Mouse (Mus musculus) left cerebral cortex, adult 11 months (tissue): ENCODE results near the gene Hsd11b1.
A peak's percentile ranks its signal among the peaks of the same experiment; 100 is the strongest.
"Not testable (repeated sequence)": the region's sequence is repeated elsewhere in the genome, so short reads cannot be mapped to it uniquely, and the experiment has no call there.

ENCODE experiments used
- DNase-seq: peaks from one replicate; pipeline ENCODE4 v3.0.0; 2022; ENCODE audit warnings: low spot score

Hsd11b1 gene

DNA sequence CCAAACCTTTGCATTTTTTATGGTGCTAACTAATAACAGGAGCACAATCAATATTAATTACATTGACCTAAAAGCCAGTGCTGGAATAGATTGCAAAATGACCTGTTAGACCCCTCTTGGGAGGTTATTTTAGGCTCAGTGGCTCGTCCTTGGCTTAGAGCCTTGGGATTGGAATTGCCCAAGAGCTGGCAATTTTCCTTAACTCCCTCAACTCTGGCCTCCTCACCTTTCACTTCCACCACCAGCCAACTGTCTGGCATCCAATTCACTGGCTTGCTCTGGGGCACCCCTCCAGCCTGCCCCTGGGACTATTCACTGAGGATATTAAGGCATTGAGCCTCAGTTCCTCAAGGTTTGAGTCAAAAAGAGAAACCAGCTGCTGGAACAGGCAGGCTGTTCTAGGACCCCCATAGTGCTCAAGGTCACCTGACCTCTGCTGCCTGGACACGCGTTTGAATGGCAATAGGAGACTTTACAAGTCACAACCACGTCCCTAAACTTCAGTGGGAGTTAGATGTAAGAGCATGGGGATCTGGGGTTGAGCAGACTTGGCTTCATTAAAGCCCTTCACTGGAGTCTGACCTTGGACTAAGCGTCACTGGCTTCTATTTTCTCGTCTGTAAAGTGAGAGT lies 14.7 kb upstream of the Hsd11b1 start:
- DNase-seq = no peak

DNA sequence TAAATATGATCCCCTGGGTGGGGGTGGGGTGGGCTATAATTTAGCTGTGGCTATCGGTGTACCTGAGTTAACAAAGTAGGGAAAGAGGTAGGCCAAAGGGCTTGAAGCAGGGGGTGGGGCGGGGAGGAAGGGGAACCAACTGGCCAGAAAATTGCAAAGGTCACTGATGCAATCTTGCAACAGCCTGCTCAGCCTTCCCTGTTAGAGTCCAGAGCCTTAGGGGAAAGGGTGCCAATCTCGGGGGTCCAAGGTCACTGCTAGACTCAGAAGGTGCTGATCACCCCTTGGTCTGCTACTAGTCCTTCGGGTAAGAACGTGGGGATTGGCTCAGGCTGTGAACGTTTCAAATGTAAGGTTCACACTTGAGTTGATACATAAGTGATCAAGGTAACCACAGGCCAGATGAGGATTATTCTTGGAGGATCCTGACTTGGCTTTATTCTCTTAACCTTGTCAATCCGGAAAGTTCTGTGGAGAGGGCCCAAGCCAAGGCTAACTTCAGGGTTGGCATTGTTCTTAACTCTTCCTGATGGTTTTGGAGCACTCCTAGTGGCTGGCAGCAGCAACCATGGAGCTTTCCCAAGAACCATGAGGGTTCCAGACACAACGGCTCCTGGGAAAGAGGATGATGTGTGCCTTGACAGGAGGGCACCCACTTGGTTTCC lies 10.7 kb upstream of the Hsd11b1 start:
- no peak for DNase-seq

DNA sequence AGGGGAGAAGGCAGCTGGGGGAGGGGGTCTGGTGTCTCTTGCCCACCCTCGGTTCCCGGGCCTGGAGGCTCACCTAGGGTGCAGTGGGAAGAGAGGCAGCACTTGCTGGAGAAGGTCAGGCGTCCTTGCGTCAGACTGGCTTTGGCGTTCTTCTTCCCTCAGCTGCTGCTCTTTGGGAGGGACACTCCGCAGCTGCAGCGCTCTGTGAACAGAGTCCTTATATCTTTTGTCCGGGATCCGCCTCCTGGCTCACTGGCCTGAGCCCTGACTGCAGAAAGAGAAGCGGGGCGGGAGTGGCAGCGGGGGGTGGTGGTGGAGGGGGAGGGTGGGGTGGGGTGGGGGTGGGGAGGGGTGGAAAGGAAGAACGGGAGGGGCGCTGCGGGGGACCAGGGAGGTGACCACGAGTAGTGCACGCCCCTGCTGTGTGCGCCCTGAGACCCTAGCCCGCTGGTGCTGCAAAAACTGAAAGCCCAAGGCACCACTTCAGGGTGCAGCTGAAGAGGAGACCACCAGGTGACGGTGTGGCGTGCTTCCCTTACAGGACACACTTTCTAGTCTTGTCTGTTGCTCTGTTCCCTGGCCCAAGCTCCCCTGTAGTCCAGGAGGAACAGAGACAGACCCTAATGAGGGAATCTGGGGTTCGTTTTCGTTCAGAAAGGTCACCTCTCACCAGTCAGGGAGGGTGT lies 9.2 kb upstream of the Hsd11b1 start, which contains the start of gene G0s2:
TSS of gene G0s2 (minus strand) at position 302 of the 686 bp plus-strand sequence.
- DNase-seq = peak; percentile 58

DNA sequence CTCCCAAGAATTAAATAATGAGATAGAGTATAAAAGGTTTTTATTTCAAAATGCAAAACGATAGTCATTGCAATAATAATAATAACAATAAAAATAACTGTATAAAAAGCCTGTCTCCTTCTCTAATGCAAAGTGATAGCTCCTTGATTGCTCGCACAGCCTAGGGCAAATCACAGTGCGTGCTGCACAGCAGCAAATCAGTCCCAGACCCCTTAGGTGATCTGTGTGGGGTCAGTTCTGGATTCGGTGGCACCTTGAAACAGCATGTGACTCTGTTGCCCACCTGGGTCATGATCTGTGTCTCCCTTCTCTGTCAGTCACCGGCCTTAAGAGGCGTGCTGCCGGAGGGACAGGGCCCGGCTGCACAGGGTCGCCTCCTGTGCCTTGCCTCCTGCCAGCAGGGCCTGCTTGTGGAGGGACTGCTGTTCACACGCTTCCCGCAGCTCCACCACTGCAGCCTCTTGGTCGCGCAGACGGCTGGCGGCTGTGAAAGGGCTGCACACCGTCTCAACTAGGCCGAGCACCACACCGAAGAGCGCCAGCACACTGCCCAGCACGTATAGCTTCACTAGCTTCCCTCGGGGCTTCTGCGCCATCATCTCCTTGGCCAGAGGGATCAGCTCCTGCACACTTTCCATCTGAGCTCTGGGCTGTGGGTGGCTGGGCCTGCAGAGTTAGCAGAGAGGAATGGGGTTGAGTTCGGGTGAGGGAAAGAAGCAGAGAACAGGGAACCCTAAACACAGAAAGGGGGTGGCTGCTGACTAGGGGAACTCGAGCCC lies 8.5 kb upstream of the Hsd11b1 start:
- no peak for DNase-seq

DNA sequence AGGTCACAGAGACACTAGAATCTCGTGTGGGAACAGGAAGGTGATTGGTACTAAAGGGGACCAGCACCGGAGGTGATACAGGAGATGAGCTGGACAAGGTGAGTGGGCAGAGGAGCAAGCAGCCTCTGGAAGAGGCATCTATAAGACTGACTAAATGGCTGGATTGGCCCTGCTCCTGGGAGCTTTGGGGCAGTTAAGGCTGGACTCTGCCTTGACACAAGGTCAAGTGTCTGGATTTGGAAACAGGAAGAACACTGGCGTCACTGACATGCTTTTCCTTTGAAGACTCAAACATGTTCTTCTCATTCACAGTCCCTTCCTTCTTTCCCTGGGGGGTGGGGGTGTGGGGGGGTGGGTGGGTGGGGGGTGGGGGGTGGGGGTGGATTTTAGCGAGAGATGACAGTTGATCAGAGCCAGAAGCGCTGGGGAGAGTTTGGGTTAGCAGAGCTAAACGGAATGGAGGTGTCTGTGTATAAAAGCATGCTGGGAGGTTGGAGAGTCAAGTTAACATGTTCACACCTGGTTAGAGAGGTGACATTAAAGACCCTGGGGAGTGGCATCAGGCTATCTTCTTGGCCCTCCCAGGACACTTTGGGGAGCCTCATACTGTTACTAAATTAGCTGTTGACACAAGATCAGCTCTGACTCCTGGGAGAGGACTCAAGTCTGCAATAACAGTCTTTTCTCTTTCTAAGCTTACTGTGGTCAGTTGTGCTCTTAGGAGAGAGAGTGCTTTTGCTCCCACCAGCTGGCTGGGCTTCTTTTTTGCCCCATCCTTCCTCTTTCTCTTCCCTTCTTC lies 7.3 kb upstream of the Hsd11b1 start:
- no peak for DNase-seq

DNA sequence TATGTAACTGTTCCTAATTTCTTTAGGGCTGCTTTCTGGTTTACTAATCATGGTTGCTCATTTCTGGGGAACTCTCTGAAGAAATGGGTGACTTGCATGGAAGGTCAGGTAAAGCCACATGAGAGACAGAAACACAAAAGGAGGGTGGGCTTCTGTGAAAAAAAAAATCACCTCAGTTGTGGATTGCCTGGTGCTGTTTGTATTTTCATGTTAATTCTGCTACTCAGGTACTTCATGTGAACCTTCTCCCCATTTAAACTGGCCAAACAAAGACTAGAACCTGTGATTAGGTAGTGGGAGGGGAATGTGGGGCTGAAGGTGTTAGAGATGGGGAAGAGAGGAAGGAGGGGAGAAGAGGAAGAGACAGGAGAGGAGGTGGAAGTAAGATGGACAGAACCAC lies 1.9 kb upstream of the Hsd11b1 start:
- DNase-seq = no peak

DNA sequence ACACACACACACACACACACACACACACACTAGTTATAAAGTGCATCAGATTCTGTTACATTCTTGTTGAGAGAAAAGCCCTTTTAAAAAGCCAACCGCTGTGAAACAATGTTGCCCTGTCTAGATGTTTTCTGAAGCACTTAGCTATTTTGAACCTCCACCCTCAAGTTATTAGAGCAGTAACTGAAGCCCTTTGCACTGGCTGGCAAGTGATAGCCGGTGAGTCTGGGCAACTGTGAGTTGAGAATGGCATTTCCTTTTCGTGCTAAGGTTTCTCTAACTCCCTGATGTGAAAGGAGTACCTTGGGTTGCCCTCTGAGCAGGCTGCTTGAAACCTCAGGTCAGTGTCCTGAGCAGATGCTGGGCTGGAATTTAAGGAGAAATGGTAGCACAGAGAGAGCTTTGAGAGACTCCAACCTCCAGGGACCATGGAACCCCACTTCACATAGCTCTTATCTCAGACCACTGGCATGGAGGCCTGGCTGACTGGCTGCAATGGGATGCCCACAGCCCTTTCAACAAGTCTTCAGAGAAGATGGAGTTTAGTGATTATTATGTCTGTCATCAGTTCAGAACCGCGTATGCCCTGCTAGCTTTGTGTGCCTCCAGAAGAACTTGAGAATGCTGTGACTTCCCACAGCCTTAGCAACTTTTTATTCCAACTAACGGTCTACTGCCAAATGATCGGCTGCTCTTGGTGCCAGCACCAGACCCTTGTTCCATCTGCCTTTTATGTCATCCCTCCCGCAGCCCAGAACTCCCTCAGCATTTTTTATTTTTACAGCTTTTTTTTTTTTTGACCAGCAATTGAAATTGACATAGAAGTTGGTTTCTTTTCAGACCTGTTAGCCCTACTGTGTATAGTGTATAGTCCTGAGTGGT lies 608 bp downstream of the Hsd11b1 start:
- no peak for DNase-seq

DNA sequence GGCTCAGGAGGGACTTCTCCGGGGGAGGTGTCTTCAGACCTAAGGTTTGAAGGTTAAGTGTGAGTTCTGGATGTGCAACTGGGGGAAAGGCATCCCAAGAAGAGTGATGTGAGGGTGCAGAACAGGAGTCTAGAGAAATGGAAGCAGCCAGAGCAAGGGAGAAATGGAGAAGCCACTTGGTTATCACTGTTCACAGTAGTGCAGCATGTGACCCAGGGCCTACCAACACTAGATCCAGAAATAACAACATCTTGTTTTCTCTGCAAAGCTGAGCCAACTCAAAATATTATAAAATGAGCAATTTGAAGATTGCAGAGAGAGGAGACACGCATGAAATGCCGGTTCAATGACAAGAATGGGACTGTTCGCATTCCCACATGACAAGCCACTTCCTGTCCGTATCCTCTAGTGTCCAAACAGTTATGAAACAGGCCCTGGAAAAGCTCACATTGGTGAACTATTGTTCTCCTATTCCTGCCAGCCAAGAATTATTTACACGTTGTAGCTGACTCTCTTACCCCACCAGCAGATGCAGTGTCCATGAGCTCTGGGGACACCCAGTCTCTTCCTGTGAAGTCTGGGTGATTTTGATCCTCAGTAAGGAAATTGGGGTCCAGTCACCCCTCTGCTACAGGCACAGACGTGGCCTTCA lies 1.9 kb downstream of the Hsd11b1 start:
- DNase-seq = no peak

DNA sequence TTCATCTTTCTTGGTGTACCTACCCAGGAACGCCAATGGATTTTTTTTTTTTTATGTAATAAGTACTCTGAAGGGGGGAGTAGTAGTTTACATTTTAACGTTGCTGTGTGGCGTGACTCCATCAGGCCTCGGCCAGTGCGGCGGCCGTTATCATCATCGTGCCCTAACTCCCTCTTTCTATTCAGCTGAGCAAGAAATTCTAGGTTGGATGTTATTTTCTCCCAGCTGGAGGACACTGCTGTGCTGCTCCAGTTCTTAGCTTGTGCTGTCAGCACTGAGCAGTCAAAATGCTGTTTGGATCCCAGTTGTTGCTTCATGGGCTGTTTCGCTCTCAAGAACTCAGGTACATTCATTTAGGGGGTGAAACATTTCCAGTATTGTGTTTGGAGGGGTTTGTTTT lies 4.3 kb downstream of the Hsd11b1 start:
- DNase-seq = no peak

DNA sequence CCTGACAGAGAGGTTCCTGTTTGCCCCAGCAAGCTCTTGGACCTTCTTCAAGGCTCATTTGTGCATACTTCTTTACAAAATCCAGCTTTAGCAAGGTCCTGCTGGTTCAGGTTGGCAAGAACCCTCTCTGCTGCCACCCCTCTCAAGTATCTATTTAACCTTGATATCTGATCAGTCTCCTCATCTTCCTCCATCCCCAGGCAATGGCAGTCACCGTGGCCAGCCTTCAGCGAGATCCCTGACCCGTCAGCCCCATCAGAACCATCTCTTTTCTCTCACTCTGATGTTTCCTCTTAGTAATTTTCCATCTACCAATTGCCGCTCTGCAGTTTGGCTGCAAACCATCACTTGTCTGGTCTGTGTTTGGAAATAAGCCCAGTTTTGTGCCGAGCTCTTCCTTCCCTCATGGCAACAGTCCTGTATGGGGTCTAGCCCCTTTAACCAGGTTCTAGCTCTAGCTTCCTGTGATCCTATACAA lies 7.2 kb downstream of the Hsd11b1 start:
- no peak for DNase-seq

DNA sequence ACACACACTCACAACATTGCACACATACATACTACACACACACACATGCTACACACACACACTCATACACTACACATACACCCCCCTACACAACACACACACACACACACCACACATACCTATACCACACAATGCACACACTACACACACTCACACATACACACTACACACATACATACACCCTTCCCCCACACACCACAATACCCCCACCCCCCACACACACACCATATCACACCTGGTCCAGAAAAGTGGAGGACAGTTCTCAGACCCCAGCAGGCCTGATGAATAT lies 7.6 kb downstream of the Hsd11b1 start:
- DNase-seq = no peak

DNA sequence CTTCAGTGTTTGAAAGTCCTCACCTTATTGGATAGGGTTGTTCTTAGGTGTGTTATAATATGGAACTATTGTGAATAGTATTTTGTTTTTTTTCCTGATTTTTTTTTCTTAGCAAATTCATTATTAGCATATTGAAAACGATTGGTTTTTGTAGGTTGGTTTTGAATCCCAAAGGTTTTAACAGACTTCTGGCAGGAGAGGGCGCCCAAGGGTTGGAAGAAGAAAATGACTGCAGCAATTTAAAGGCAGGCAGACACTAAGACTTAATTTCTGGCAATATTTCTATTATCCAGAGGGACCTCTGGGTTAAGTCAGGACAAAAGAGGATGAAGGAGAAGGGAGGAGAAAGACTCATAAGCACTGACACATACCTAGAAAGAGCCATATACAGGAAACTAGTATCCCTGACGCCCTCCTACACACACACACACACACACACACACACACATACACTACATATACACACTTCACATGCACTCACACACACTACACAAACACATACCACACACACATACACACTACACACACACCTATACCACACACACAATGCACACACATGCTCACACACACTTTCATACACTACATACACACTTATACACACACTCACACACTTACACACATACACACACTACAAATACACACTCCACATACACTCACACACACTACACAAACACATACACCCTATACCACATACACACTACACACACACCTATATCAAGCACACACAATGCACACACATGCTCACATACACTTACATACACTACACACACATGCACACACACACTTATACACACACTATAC lies 8.2 kb downstream of the Hsd11b1 start:
- DNase-seq = peak; percentile 41

DNA sequence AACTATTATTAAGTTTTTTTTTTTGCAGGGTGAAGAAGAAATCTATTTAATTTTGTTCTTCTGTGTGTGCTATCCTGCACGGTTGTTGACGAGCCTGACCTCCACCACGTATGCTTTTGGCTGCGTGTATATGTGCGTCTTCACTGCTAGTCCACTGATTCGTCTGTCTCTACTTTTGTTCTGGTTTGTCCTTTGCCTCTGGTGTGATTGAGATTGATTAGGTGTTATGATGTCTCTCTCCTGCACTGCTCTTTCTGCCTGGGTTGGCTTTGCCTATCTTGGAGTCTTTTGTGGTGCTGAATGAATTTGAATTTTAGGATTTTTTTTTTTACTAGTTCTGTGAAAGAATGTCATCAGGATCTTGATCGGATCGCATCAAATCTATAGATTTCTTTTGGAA lies 8.8 kb downstream of the Hsd11b1 start:
- no peak for DNase-seq

DNA sequence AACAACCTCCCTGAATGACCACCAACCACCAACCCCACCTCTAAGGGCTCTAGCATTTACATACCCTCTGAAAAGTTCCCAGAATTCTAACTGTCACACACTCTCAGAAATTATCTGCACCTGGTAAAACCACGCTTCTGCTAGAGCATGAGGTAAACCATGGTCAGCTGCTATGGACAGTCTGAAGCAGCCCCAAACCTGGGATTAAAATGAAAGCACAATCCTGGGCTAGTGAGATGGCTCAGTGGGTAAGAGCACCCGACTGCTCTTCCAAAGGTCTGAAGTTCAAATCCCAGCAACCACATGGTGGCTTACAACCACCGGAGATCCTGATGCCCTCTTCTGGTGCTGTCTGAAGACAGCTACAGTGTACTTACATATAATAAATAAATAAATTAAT lies 10.0 kb downstream of the Hsd11b1 start:
- not testable (repeated sequence) for DNase-seq

DNA sequence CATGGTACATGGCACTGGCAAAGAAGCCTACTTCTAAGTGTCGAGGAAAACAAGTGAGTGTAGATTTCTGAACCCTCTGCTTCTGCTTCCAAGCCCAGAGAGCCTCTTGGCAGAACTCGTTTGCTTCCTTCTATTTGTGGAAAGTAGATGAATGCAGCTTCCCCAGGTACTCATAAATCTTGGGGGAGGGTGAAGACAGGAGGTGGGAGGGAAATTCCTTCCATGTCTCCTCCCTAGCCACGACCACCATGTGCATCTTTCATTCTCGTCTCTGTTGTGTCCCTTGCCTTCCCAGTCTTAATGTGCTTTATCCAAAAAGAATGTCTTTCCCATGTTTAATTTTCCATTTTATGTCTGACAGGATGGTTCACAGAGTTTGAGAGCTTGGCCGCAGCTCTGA lies 11.3 kb downstream of the Hsd11b1 start:
- DNase-seq = no peak

DNA sequence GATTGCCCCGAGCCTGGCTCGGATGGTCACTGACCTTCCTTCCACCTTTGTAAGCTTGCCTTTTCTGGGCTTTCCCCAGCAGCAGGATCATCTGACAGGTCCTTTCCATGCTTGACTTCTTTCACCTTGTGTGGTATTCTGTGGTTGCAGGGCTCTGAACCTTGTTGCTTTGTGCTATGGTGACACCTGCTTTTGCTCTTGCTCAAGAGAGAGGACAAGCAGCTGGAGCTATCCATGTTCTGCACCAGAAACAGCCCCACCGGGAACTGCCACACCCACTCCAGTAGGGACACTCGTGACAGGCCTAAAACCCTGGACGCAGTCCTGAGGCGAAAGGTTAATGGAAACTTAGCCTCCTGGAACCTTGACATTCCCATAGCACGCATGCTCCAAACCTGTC lies 12.5 kb downstream of the Hsd11b1 start:
- no peak for DNase-seq

DNA sequence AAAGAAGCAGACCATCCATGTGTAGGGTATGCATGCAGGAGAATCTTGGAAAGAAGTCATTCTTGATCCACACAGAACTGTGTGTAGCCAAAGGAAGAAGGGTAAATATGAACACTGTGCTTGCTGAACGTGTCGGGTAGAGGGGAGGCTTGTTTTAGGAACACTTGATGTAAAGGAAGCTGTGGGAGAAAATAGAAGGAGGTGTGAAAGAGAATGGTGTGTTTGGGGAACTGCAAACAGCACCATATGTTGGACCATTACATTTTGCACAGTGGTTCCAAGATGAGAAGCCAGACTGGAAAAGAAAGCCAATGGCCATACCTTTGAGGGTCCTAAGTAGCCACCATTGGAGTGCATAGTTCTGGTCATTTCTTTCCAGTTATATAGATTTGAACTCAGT lies 13.8 kb downstream of the Hsd11b1 start:
- peak; percentile 21 for DNase-seq

DNA sequence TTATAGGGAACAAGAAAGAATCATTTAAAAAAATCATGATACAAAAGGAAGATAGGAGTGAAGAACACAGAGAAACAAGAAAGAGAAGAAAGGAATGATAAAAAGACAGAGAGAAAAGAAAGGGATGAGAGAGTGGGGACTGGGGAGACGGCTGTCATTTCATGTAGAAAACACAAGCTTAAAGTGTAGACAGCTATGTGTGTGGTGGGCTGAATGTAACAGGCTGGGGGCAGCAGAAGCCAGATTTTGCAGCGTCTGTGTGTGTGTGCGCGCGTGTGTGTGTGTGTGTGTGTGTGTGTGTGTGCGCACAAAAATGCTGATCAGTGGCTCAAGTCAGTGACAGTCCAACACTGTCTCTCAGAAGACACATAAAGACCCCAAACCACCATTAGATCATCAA lies 19.6 kb downstream of the Hsd11b1 start:
- DNase-seq = no peak

DNA sequence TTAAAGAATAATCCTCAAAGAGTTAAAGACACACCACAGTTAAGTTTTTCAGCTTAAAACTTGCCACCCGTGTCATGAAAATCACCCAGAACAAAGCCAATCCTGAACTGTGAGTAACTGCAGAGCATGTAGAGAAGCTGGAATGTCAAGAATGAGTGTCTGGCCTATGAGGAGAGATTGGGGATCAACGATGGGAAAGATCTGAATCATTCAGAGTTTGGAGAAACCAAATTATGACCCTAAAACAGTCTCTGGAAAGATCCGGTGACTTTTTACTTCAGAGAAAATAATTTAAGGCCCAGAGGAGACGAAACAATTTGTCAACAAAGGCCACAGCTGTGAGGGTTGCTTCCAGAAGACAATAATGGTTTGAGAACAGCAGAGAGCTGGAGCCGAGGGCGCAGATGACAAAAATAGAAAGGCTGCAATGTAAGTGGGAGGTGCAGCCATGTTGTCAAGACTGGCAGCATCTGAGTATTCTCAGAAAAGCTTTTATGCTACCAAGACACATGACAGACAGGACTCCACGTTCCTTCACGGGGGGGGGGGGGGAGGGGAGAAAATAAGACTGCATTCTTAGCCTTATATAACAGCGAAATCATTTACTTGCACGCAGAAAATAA lies 20.2 kb downstream of the Hsd11b1 start:
- no peak for DNase-seq
